Mouse (Mus musculus): ENCODE measurements around the gene Gpd2.

The Gpd2 gene

DNA sequence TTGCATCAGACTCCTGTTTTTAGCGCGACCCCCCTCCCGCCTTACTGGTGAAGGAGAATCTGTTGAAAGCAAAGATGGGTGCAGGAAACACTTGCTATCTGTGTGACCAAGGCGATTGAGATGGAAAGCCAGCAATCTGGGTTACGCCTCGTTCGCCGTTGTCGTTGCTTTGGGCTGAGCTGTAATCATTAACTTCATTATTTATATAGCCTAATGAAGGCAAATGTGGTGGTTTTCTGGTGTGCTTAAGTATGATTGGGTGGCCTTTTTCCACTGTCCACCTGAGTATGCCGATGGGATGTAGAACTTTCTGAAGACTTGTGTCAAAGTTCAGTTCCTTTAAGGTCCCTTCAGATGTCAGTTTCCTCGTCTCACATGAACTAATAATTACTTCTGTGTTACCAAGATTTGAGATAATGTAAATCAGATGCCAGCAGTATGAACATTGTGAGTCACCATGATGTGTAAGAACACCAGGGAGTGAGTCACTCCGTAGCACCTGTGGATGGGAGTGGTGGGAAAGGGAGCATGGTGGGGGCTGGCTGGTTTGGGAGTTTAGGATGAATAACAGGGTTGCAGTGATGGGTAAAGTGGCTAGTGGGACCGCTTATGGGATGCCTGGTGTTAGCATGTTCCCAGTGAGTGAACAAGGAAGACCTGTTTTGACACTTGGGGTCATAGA lies 14.3 kb downstream of the Gpd2 start:
- no peak for DNase-seq (ENCODE audit: low spot score)

DNA sequence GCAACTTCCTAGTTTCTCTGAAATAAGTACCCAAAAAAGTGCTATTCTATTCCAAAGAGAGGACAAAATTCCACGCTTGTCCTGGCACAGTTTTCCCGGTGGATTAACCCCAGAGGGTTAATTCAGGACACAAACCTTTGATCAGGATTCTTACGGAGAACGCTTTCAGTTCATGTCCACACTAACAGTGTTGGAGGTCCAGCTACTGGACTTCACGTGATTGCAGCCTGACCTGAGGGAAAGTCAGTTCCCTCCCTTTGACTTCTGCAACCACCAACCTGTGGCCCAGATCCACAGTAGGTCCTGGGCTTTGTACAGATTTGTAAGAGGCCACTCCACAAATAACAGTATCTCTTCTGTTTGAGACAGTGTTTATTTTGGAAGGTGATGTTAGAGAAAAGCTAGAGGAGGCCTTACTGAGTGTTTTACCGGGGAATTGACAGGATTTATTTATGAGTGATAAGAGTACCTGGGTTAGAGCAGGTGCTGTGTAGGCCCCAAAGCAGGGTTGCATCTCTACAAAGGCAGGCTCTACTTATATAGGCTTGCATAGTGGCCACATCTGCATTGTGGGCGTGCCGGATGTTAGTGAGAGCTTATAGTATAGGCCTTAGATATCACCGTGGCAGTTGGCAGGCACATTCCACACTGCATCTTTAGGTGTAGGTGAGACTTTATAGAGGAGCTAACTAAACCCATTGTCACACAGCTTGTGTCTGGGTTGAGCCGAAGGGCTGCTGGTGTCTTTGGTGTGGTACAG lies 15.3 kb downstream of the Gpd2 start:
- no peak for DNase-seq (ENCODE audit: low spot score)

DNA sequence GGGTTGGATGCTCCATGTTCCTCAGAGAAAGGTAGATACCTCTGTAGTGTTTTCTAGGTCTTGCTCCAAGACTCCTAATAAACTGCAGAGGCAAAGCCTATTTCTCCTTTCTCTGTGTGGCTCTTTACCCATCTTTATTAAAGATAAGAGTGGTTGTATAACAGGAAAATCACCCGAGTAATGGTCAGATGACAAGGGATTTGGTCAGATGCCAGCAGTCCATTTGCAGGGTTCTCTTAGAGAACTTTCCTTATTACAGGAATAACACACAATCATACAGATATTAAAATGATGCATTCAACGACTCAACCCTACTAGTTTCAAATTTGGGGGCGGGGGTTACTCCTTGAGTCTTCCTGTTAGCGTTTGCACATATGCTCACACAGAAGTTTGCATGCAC lies 16.8 kb downstream of the Gpd2 start:
- no peak for DNase-seq (ENCODE audit: low spot score)

DNA sequence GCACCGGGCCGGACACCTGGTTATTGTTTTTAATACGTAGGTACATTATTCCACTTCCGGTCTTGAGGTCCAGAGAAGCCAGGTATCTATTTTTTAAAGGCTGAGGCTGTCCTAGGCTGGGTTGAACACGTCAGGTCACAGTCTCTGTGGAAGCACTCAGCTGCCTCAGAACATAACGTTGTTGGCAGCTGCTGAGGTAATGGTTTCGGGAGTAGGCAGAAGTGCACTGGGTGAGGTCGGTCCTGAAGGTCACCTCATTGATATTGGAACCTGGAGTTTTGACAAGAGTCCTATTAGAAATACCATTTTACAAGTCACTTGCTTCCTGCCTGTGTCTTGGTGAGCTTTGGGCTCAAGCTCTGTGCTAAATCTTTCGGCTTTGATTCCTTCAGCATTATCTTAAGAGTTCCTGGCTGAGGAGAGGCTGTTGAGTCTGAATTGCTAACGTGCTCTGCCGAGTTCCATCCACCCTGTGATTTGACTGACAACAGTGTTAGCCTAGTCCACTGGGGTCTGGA lies 17.8 kb downstream of the Gpd2 start:
- no peak for DNase-seq (ENCODE audit: low spot score)

DNA sequence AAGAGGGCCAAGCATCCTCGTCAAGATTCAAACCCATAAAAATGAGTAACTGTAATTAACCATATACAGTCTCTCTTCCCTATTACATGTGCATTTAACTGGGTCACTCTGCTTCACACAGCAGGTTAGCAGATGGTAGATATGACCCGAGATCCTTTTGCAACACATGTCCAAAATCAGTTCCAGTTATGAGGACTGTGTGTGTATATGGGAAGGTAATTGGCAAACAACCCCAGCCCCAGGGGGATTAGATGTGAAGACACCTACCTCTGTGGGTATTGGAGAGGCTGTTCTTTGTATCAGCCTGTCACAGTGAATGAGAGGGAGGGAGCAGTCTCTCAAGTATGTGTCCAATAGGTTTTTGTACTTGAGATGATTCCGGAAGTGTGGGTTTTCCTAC lies 18.4 kb downstream of the Gpd2 start:
- no peak for DNase-seq (ENCODE audit: low spot score)

DNA sequence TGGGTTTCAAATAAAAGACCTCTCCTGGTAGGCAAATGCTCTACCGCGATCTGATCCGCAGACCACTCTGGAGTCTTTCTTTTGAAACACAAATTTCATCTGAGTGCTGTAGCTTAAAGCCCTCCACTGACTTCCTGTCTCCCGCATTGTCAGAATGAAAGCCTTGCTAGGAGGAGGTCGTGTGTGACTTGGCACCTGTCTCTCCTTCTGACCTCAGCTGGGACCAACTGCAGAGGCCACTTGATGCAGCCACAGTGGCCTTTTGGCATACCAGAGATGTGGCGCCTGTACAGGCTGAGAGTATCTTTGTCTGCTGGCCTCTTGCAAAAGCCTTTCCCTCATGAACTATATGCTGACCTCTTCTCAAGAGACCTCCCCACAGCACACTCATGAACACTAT lies 19.0 kb downstream of the Gpd2 start:
- DNase-seq (ENCODE audit: low spot score), result no peak

DNA sequence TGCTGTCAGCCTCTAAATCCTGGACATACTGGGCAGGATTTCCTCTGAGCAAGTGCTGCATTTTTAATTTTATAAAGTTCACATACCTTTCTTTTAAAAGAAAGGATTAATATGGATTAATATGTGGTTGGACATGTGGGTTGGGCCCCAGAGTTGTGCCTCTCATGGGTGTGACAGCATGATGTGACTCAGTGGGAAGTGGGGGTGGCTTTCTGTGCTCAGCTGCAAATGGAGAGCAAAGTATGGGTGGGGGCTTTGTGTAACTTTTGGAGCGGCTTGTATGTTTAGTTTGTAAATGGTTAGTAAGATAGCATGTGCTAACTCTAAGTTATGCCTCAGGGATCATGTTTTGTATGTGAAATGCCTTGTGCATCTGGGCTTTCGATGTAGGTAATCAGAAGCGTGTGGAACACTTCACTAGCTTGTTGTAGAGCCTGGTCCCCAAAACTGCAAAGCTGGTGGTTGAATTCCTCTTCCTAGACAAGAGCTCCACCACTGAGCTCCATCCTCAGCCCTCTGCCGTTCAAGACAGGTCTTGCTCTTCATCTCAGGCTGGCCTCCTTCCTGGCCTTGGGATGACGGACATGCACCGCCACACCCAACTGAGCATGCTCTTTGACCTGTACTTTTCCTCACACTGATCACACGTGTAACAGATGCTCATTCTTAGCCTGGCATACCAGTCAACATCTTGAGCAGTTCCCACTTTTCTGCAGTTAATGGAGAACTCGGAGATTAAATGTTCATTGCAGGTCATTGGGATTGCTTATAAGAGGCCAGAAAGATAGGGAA lies 24.0 kb downstream of the Gpd2 start:
- DNase-seq (ENCODE audit: low spot score), result no peak

DNA sequence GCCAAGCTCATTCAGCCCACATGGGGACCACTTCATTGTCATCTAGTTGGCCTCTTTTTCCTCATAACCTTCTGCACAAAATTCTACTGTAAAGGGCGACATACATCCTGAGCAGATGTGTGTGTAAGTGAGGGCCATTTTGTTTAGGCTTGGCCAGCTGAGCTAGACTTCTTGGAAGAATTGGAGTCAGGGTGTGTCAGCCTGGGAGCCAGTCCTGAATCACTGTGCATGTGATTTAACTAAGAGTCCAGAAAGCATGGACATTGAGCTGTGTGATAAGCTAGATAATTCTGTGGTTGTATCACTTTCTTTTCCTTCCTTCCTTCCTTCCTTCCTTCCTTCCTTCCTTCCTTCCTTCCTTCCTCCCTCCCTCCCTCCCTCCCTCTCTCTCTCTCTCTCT lies 26.0 kb downstream of the Gpd2 start:
- DNase-seq (ENCODE audit: low spot score), result no peak

DNA sequence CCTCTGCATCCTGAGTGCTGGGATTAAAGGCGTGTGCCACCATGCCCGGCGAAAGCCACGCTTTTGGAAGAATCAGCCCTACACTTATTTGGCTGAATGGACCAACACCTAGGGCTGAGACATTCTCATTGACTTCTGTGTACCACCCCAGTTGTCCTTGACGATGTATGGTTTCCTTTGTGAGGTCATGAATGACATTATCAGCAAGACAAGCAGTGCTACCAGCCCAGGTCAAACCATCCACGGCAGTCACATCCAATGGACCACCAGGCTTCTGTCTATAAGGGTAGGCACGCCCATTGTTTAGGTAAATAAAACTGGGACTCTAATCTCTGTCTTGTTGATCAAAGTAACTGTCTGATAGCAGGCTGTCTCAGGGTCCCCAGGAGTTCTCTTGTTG lies 27.5 kb downstream of the Gpd2 start:
- DNase-seq (ENCODE audit: low spot score), result no peak

DNA sequence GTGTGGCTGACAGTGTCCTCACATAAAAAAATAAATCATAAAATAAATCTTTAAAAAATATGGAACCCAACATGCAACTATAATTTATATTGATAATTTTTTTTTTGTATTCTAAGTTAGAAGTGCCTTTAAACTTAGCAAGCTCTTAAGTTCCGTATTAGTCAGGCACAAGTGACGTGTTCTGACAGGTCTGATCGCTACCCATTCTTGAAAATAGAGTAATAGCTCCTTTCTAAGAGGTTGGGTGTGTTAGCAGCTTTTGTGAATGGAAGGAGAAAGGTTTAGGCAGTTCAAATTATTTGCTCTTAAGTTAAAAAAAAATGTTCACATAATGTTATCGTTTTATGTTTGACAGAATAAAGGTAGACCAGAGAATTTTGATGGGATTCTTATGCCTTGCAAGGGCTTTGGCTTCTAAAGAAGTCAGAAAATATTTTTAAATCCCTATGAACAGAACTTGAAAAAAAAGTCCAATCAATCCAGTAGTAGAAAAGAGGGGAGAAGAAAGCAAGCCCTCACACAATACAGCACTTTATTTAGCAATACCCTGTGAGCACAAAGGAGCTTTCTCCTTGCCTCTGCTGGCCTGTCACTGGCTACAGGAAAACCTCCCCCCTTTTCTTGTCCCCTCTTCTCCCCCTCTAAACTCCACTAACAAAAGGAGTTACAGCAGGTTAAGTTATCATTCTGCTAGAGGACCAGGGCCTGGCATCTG lies 29.4 kb downstream of the Gpd2 start:
- no peak for DNase-seq (ENCODE audit: low spot score)

DNA sequence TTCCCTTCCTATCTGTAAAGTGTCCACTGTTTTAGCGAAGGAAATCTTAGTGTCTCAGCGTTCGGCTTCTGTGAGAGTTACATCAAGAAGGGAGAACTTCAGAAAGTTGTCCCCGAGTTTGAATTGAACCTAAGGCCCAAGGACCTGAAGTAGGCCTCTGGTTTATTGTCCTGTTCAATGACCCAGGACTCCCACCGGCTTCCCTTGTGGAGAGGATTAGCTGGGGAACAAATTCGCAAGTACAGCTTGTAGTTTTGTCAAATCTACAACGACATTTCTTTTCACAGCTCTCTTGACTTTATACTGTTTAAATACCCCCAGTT lies 29.9 kb downstream of the Gpd2 start:
- no peak for DNase-seq (ENCODE audit: low spot score)

DNA sequence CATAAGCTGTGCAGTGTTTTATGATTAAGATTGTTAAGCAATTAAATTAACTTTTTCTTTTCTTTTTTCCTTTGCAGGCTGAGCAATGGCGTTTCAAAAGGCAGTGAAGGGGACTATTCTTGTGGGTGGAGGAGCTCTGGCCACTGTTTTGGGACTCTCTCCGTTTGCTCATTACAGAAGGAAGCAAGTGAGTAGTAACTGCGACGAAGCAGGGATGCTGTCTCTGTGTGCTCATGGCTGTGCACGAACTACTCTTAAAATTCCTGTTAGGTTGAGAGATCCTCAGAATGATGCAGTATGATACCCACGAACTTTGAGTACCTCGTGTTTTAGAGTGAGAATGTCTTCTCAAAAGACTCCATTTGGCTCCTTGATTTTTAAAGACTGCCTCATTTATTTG lies 30.5 kb downstream of the Gpd2 start:
- no peak for DNase-seq (ENCODE audit: low spot score)

DNA sequence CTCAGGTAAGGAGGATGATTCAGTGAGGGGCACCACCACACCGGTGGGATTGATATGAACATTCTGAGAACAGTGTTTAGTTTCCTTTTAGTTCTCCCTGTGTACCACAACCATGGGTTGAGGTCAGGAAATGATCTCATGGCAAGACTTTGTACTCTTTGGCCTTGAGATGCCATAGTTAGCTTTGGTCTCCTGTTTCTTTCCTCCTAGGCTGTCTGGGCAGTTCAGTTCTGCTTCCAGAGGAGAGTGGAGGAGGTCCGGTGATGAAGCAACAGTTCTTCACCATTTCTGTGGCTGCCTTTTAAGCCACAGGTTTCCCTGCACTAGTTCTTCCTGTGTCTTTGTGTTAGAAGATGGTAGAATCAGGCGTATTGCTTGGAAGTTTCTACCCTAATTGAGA lies 31.4 kb downstream of the Gpd2 start:
- no peak for DNase-seq (ENCODE audit: low spot score)

DNA sequence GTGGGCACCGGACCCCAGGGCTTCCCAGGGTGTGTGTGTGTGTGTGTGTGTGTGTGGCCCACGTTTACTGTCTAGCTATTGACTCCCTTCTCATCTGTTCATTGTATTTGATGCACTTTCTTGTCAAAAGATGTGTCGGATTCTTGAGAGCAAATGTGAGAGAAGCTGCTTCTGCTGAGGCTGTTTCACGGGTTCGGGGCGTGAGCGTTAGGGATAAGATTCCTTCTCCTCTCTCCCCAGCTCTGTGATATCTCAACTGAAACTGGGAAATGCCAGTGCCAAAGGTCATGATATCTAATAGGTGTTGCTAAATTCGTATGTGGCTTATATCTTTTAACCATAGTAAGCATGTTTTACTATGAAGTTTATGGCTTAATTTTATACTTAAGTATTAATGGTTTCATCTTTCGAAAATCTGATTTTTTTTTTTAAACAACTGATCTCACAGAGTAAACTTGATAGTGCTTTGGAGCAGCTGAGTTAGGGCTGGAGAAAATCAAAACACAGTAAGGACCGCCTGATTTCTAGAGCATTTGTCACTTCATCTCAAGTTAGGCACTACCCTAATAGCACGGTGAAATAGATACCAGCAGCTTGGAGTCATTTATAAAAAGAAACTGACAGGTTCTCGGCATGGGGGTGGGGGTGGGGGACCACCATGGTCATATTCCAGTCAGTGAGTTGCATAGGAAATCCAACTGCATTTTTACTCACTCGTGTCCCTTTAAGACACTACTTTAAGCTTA lies 32.4 kb downstream of the Gpd2 start:
- DNase-seq (ENCODE audit: low spot score), result no peak

DNA sequence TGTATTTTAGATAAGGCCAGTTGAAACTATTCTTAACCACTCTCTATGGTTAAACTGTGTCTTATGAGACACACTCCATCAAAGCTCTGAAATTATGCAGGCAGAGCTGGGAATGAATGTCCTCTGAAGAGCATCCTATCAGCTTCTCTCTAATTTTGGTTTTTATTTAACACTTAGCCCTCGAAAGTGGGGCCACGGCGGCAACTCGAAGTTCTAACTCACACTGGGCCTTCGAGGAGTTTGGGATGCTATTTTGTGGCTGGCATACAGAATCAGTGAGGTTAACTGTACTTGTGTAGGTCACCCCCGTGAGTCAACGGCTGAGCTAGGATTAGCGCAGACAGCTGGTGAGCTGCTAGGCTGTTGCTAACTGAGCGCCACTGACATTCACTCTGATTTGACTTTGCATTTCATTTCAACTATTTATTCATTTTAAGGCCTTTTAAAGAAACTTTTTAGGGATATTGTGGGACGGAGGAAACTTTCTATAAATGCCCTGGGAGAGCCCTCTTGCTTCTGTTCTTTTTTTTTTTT lies 42.8 kb downstream of the Gpd2 start:
- no peak for DNase-seq (ENCODE audit: low spot score)

DNA sequence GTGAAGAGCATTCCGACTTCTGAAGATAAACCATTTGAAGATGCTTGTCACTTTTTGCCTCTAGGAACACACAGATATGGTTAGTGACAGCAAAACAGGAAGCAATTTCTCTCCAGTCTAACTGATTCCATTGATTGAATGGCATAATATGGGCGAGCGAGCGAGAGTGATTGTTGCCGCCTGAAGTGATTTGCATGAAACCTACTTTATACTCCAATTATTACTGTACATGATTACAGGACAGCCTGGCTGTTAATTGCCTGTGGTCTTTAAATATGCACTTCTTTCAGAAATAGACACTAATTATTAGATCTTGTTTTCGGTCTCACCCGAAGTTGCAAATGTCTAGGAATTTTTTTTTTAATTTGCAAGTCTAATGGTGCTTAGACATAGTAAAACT lies 46.4 kb downstream of the Gpd2 start:
- DNase-seq (ENCODE audit: low spot score), result no peak

DNA sequence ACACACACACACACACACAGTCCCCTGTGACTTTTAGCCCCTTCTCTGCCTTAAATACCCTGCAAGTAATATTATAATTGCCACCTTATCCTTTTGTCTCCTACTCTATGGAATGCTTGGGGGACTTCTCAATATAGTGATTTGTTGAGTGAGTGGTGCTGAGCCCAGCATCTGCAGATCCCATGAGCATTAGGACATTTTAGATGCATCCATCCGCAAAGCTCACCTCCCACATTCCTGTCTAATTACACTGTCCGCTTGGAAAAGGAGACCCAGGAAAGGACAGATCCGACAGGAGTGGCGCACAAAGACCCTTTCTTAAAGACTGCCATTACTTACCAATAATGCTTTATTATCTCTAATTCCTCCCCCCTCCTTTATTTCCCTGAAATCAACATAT lies 47.8 kb downstream of the Gpd2 start:
- DNase-seq (ENCODE audit: low spot score), result no peak

DNA sequence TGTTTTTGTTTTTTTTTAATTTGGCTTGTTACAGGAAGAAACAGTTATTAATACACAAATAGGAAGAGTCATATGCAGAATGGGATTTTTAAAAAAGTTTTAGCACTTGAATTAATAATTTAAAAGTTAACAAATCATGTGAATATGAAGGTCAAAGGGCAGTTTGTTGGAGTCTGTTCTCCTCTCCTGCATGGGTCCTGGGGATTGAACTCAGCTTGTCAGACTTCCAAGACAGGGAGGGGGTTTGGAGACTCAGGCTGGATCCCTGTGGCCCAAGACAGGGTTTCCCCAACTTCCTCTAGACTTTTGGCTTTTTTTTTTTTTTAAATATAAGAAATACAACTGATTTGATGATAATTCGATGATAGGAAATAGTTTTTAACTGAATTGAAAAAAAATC lies 50.6 kb downstream of the Gpd2 start:
- no peak for DNase-seq (ENCODE audit: low spot score)

DNA sequence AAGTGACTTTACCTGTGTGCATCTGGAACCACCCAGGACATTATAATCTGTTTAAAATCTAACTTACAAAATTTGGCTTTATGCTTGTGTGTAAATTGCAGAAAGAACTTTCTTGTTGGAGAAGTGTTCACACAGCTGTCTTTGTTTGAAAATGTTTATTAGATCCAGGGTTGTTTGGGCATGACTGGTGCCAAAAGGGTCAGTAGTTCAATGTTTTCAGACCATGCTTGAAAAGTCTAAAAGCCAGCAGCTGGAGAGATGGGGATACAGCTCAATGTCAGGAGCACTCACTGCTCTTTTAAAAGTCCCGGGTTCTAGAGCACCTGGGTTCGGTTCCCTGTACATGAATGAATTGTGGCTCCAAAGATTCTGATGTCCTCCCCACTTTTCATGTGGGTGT lies 56.1 kb downstream of the Gpd2 start:
- DNase-seq (ENCODE audit: low spot score), result no peak

DNA sequence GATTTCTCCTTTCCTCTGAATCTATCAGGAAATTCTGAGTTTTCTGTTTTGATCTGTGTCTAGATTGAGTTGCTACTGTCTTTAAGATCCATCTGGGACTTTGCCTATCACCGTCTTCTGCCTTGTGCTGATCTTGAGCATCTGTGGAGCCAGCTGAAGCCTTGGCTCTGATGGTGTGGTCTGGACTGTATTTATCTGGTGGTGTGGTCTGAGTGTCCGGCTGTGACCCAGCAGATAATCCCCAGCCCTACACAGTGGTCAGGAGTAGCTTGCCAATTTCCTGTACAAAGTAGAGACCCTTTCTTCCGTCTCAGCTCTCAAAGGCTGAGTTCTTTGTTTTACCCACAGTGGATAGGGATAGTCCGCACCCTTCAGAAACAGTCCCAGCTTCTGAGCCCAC lies 58.6 kb downstream of the Gpd2 start:
- no peak for DNase-seq (ENCODE audit: low spot score)

DNA sequence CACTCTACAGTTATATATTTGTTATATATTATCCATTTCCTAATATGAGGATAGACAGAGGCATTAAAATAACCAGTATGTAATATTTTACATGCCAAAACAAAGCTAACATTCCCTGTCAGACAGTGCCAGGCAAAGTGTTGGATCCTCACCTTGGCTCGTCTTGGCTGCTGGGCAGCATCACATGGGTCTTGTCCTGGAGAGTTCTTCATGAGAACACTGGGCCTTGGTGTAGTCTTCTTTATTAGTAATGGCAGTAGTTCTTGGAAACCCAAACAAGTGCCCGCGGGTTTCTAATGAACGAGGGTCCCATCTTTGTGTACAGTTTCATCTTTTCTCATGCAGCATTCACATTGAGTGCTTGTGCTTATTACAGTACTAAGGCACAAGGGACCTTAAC lies 59.8 kb downstream of the Gpd2 start:
- DNase-seq (ENCODE audit: low spot score), result no peak

DNA sequence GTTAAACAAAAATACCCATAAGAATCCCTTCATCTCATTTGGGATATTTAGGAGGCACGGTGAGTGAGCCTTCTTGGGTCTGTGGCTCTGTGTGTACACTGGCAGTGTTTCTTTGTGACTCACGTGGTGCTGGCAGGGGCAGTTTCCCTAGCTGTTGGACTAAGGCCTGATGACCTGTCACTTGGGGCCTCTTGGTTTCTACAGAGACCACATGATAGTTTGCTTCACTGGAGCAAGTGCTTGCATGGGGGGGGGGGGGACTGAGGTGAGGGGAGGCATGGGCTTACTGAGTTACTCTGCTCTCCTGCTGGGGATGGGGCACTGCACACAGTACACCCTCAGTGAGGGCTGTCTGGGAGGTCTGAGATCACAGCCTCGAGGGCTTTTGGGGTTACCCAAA lies 64.1 kb downstream of the Gpd2 start:
- DNase-seq (ENCODE audit: low spot score), result peak; percentile 19
